Mouse (Mus musculus): Measurements from ENCODE around the gene Asic2. TPM values are rescaled to one million over a fixed set of nuclear protein-coding genes. Genes with fewer than 3 reads are reported as not detected.
A peak's percentile ranks its signal among the peaks of the same experiment; 100 is the strongest.

The Asic2 gene
- polyA plus RNA-seq, 1 experiment from 2014 or later = 13.9 TPM

GRCm38 (mm10) chr11:81871506-81872213 lies 96.6 kb downstream of the Asic2 start:
- no peaks in the 10 kb centered on the region for H3K9me3 ChIP-seq
- no peak overlapping the region for H3K9ac ChIP-seq
- H3K27me3 ChIP-seq (replicated peaks) = no peaks in the 10 kb centered on the region
- no peak; the same call in 1 of the 2 replicates for ATAC-seq (replicated peaks)
- no peak overlapping the region for H3K4me3 ChIP-seq
- WGBS = 40% methylated on average over 9 of the region's 9 CpGs
- peaks cover 8% of the 10 kb centered on the region for H3K4me1 ChIP-seq
- H3K27ac ChIP-seq = peak overlapping the region; percentile 35; the same call in 1 of the 2 replicates
- no peak overlapping the region for H3K4me2 ChIP-seq
- no peaks in the 10 kb centered on the region for H3K36me3 ChIP-seq (replicated peaks)

GRCm38 (mm10) chr11:81865661-81866382 lies 102.4 kb downstream of the Asic2 start:
- Histone ChIP-seq H3K4me1 (peaks cover 21% of the 10 kb centered on the region), H3K27ac (no peak overlapping the region), H3K9me3 (no peaks in the 10 kb centered on the region), H3K36me3 (replicated peaks) (no peaks in the 10 kb centered on the region), H3K9ac (no peak overlapping the region), H3K4me3 (no peak overlapping the region), H3K4me2 (no peak overlapping the region), H3K27me3 (replicated peaks) (no peaks in the 10 kb centered on the region)
- 46% methylated on average over 10 of the region's 10 CpGs for WGBS
- ATAC-seq (replicated peaks) = no peak

GRCm38 (mm10) chr11:81860250-81860972 lies 107.8 kb downstream of the Asic2 start, which contains the start of gene 5530401A14Rik:
TSS of gene 5530401A14Rik (plus strand) at chr11:81860673.
- no peak within 1 kb of the TSS for H3K4me3 ChIP-seq
- no peaks in the 10 kb centered on the region for H3K36me3 ChIP-seq (replicated peaks)
- no peak within 1 kb of the TSS for H3K9ac ChIP-seq
- no peak within 1 kb of the TSS for H3K4me2 ChIP-seq
- 31% methylated on average over 4 of the region's 4 CpGs for WGBS
- peak within 1 kb of the TSS; percentile 18; the same call in 1 of the 2 replicates for H3K27ac ChIP-seq
- H3K27me3 ChIP-seq (replicated peaks) = no peaks in the 10 kb centered on the region
- no peaks in the 10 kb centered on the region for H3K9me3 ChIP-seq
- H3K4me1 ChIP-seq = peaks cover 19% of the 10 kb centered on the region
- ATAC-seq (replicated peaks) = peak; percentile 65; the same call in 1 of the 2 replicates

GRCm38 (mm10) chr11:81847773-81848490 lies 120.3 kb downstream of the Asic2 start:
- Histone ChIP-seq H3K27ac (no peak overlapping the region), H3K4me2 (no peak overlapping the region), H3K4me1 (peaks cover 11% of the 10 kb centered on the region), H3K4me3 (no peak overlapping the region), H3K9ac (no peak overlapping the region), H3K27me3 (replicated peaks) (no peaks in the 10 kb centered on the region), H3K9me3 (no peaks in the 10 kb centered on the region), H3K36me3 (replicated peaks) (no peaks in the 10 kb centered on the region)
- WGBS = 81% methylated on average over 1 of the region's 1 CpGs
- no peak for ATAC-seq (replicated peaks)

- ATAC-seq (replicated peaks) = no peak
- 69% methylated on average over 3 of the region's 3 CpGs for WGBS
These were observed 122.6 kb downstream of the Asic2 start for GRCm38 (mm10) chr11:81845686-81846036.

GRCm38 (mm10) chr11:81845010-81845685 lies 123.1 kb downstream of the Asic2 start:
- ATAC-seq (replicated peaks) = no peak
- 41% methylated on average over 5 of the region's 5 CpGs for WGBS
- H3K27me3 ChIP-seq (replicated peaks) = no peaks in the 10 kb centered on the region
- no peak overlapping the region for H3K4me2 ChIP-seq
- H3K27ac ChIP-seq = no peak overlapping the region
- H3K36me3 ChIP-seq (replicated peaks) = no peaks in the 10 kb centered on the region
- no peaks in the 10 kb centered on the region for H3K9me3 ChIP-seq
- peaks cover 7% of the 10 kb centered on the region for H3K4me1 ChIP-seq
- no peak overlapping the region for H3K9ac ChIP-seq
- no peak overlapping the region for H3K4me3 ChIP-seq

More at GRCm38 (mm10) chr11:81845686-81846036, 122.6 kb downstream of the Asic2 start:
- Histone ChIP-seq H3K4me2 (no peak overlapping the region), H3K27ac (no peak overlapping the region), H3K27me3 (replicated peaks) (no peaks in the 10 kb centered on the region), H3K9ac (no peak overlapping the region), H3K4me1 (peaks cover 9% of the 10 kb centered on the region), H3K4me3 (no peak overlapping the region), H3K36me3 (replicated peaks) (no peaks in the 10 kb centered on the region), H3K9me3 (no peaks in the 10 kb centered on the region)

GRCm38 (mm10) chr11:81841001-81841400 lies 127.3 kb downstream of the Asic2 start:
- H3K27ac ChIP-seq = no peak overlapping the region
- H3K4me3 ChIP-seq = no peak overlapping the region
- no peaks in the 10 kb centered on the region for H3K36me3 ChIP-seq (replicated peaks)
- no peak overlapping the region for H3K9ac ChIP-seq
- no peak for ATAC-seq (replicated peaks)
- H3K4me2 ChIP-seq = no peak overlapping the region
- no peaks in the 10 kb centered on the region for H3K27me3 ChIP-seq (replicated peaks)
- peaks cover 12% of the 10 kb centered on the region for H3K4me1 ChIP-seq
- WGBS = 69% methylated on average over 2 of the region's 2 CpGs
- H3K9me3 ChIP-seq = no peaks in the 10 kb centered on the region

GRCm38 (mm10) chr11:81838426-81838825 lies 129.8 kb downstream of the Asic2 start:
- H3K36me3 ChIP-seq (replicated peaks) = no peaks in the 10 kb centered on the region
- H3K4me1 ChIP-seq = 0 out of 2 replicates have a peak, but pooled peaks cover 5% of the 10 kb centered on the region
- peak overlapping the region; percentile 6; the same call in 1 of the 2 replicates for H3K27ac ChIP-seq
- H3K9ac ChIP-seq = no peak overlapping the region
- no peaks in the 10 kb centered on the region for H3K9me3 ChIP-seq
- WGBS = 43% methylated on average over 4 of the region's 4 CpGs
- no peak overlapping the region for H3K4me3 ChIP-seq
- no peak for ATAC-seq (replicated peaks)
- H3K4me2 ChIP-seq = no peak overlapping the region
- no peaks in the 10 kb centered on the region for H3K27me3 ChIP-seq (replicated peaks)

GRCm38 (mm10) chr11:81832381-81832780 lies 135.9 kb downstream of the Asic2 start:
- Histone ChIP-seq H3K27me3 (replicated peaks) (no peaks in the 10 kb centered on the region), H3K9ac (no peak overlapping the region), H3K4me2 (no peak overlapping the region), H3K9me3 (no peaks in the 10 kb centered on the region), H3K4me3 (no peak overlapping the region), H3K36me3 (replicated peaks) (no peaks in the 10 kb centered on the region), H3K27ac (no peak overlapping the region), H3K4me1 (no peaks in the 10 kb centered on the region)
- WGBS = 29% methylated on average over 1 of the region's 1 CpGs
- ATAC-seq (replicated peaks) = no peak

- Histone ChIP-seq H3K9ac (no peak overlapping the region), H3K9me3 (no peaks in the 10 kb centered on the region), H3K4me2 (no peak overlapping the region), H3K4me1 (no peaks in the 10 kb centered on the region), H3K4me3 (no peak overlapping the region), H3K27ac (no peak overlapping the region), H3K36me3 (replicated peaks) (no peaks in the 10 kb centered on the region), H3K27me3 (replicated peaks) (no peaks in the 10 kb centered on the region)
- ATAC-seq (replicated peaks) = no peak
- WGBS = 71% methylated on average over 5 of the region's 5 CpGs
These were observed 151.7 kb downstream of the Asic2 start for GRCm38 (mm10) chr11:81816531-81816930.

- no peak overlapping the region for H3K9ac ChIP-seq
- no peaks in the 10 kb centered on the region for H3K36me3 ChIP-seq (replicated peaks)
- H3K9me3 ChIP-seq = no peaks in the 10 kb centered on the region
- no peaks in the 10 kb centered on the region for H3K4me1 ChIP-seq
- no peak overlapping the region for H3K4me3 ChIP-seq
- H3K4me2 ChIP-seq = no peak overlapping the region
- H3K27me3 ChIP-seq (replicated peaks) = no peaks in the 10 kb centered on the region
- no peak overlapping the region for H3K27ac ChIP-seq
- 82% methylated on average over 1 of the region's 1 CpGs for WGBS
- no peak for ATAC-seq (replicated peaks)
These were observed 153.4 kb downstream of the Asic2 start for GRCm38 (mm10) chr11:81814816-81815215.

All from midbrain, embryonic 15.5 days (tissue).